8 mouse cellular contexts compared by ENCODE assay signal in genomic region chr1:170867691-170868105, GRCm38 (mm10). TPM values are rescaled to one million over a fixed set of nuclear protein-coding genes. Genes with fewer than 3 reads are reported as not detected.
DNase-seq lines count a peak whose midpoint lies in the region; ATAC-seq and TF ChIP-seq lines count a peak whose summit lies in the region.

Gene Atf6 (minus strand): TSS chr1:170867771.

- peak within 1 kb of the TSS; percentile 86 for H3K9ac ChIP-seq in hindbrain, postnatal 0 days (replicated peaks; ENCODE audit: low read length)

- no peaks in the 10 kb centered on the region for H3K9me3 ChIP-seq in hindbrain, postnatal 0 days (ENCODE audit: low read length)

- ATAC-seq in common myeloid progenitor, adult 5-6 weeks (replicated peaks; ENCODE audit: low read depth, poor library complexity, severe bottlenecking) = peak; percentile 83
- peak; percentile 81 for ATAC-seq in hindbrain, postnatal 0 days
- peak; percentile 89 for ATAC-seq in megakaryocyte, adult 5-6 weeks (ENCODE audit: poor library complexity, severe bottlenecking)

- H3K4me1 ChIP-seq in hindbrain, postnatal 0 days (ENCODE audit: insufficient read depth, low read length) = peaks cover 4% of the 10 kb centered on the region

- H3K27ac ChIP-seq in gastrocnemius, adult 2 months = peak within 1 kb of the TSS; percentile 95
- H3K27ac ChIP-seq in hindbrain, postnatal 0 days = peak within 1 kb of the TSS; percentile 84
- H3K27ac ChIP-seq in left cerebral cortex, adult 2 months = peak within 1 kb of the TSS; percentile 89

- H3K27me3 ChIP-seq in hindbrain, postnatal 0 days (ENCODE audit: insufficient read depth, low read length) = no peaks in the 10 kb centered on the region

- no peak for TF ChIP-seq CTCF in gastrocnemius, adult 2 months (IDR thresholded peaks at IDR 0.05)
- no peak for TF ChIP-seq CTCF in hindbrain, postnatal 0 days (IDR thresholded peaks at IDR 0.05; ENCODE audit: low read depth)
- no peak for TF ChIP-seq CTCF in left cerebral cortex, adult 2 months (IDR thresholded peaks at IDR 0.05)

- intact Hi-C loops in gastrocnemius, adult 2 months (cut with DNase I) = no loop called here
- intact Hi-C loops in left cerebral cortex, adult 2 months (cut with DNase I) = no loop called here

- H3K36me3 ChIP-seq in hindbrain, postnatal 0 days (ENCODE audit: insufficient read depth, low read length) = no peaks in the 10 kb centered on the region

- under 1% methylated on average over 25 of the region's 25 CpGs for WGBS in hindbrain, postnatal 0 days

- H3K4me2 ChIP-seq in hindbrain, postnatal 0 days (ENCODE audit: low read depth, low read length) = peak within 1 kb of the TSS; percentile 84

- peak within 1 kb of the TSS; percentile 92 for H3K4me3 ChIP-seq in gastrocnemius, adult 2 months
- peak within 1 kb of the TSS; percentile 86 for H3K4me3 ChIP-seq in hindbrain, postnatal 0 days (ENCODE audit: low read length)
- H3K4me3 ChIP-seq in left cerebral cortex, adult 2 months = peak within 1 kb of the TSS; percentile 76

- peak; percentile 96 for DNase-seq in ZHBTc4 (ENCODE audit: low read depth, low spot score)
- peak; percentile 96 for DNase-seq in gastrocnemius, adult 2 months
- peak; percentile 95 for DNase-seq in hindbrain, postnatal 0 days (ENCODE audit: low spot score)
- peak; percentile 93 to 97 for DNase-seq in left cerebral cortex, adult 2 months (ENCODE audit: extremely low spot score in 1 of 2, low spot score in 2 of 2)
- DNase-seq in right cerebral cortex, adult 2 months (ENCODE audit: low spot score in 2 of 2) = peak; percentile 98 to 99
- peak; percentile 96 for DNase-seq in urinary bladder, postnatal 14 days (ENCODE audit: low spot score)

RNA-seq across cellular contexts. Expression of gene Atf6, which starts in this region (rescaled TPM):
- total RNA-seq in common myeloid progenitor, adult 5-6 weeks (2017) = 19.8 and 28.6 TPM in 2 replicates
- 10 to 100 TPM; 17.3 to 19.0 TPM for total RNA-seq in gastrocnemius, adult 2 months (2021)
- 15.7 and 17.8 TPM in 2 replicates for total RNA-seq in hindbrain, postnatal 0 days (2014; rRNA removed)
- polyA plus RNA-seq in hindbrain, postnatal 0 days (2015; fragmentation: Nextera tagmentation; extraction: Ambion mirVana) = 6.1 and 6.3 TPM in 2 replicates
- 10 to 100 TPM; 52.7 to 59.5 TPM for total RNA-seq in left cerebral cortex, adult 2 months (2021)
- 35.9 and 38.4 TPM in 2 replicates for total RNA-seq in megakaryocyte, adult 5-6 weeks (2015)
- total RNA-seq in megakaryocyte, adult 5-6 weeks (2017) = 35.1 and 39.4 TPM in 2 replicates

Comparison
In these comparisons a context has a peak if more than half of its experiments do, and no peak if none do; other contexts are left out.
1. Peak in every context shown above with its lines: DNase-seq, ATAC-seq, H3K4me3 ChIP-seq and H3K27ac ChIP-seq.